Mouse (Mus musculus) heart, embryonic 14.5 days (tissue): ENCODE results near the gene Fam110c. TPM values are rescaled to one million over a fixed set of nuclear protein-coding genes. Genes with fewer than 3 reads are reported as not detected.

Source experiments
- ATAC-seq: fragments of 200-750 bp; cut with Nextera tagmentation; 2 replicates; pipeline ENCODE4 v1.8.0; 2017; ENCODE audit warnings: low read depth, moderate TSS enrichment; ENCODE audit not compliant: insufficient number of reproducible peaks, insufficient read depth, low FRiP score
- H3K27ac ChIP-seq, 2 experiments: fragments of 200-500 bp in 1 of 2; fragments of 300-500 bp in 1 of 2; sonication (generic) in 1 of 2; replicated peaks in 1 of 2; 2 replicates each; pipeline ENCODE4 v1.5.1; 2012 to 2014; ENCODE audit warnings: low read depth in 2 of 2, low read length in 2 of 2, control low read depth in 1 of 2, mild to moderate bottlenecking in 1 of 2, mixed read lengths in 1 of 2; ENCODE audit not compliant: control insufficient read depth in 1 of 2, insufficient read depth in 1 of 2
- H3K27me3 ChIP-seq: fragments of 300-500 bp; sonication (generic); 2 replicates; pipeline ENCODE4 v1.6.1; 2014; ENCODE audit warnings: mild to moderate bottlenecking, low read length, control low read depth; ENCODE audit not compliant: control insufficient read depth, insufficient read depth
- H3K36me3 ChIP-seq: fragments of 300-500 bp; sonication (generic); 2 replicates; pipeline ENCODE4 v1.6.1; 2014; ENCODE audit warnings: mild to moderate bottlenecking, control low read depth, low read length, mixed read lengths; ENCODE audit not compliant: control insufficient read depth, insufficient read depth
- H3K4me1 ChIP-seq, 2 experiments: fragments of 200-500 bp in 1 of 2; fragments of 300-500 bp in 1 of 2; sonication (generic) in 1 of 2; 2 replicates each; pipeline ENCODE4 v1.6.1; 2012 to 2014; ENCODE audit warnings: low read length in 2 of 2, control low read depth in 1 of 2, mixed read lengths in 1 of 2; ENCODE audit not compliant: control insufficient read depth in 2 of 2, insufficient read depth in 2 of 2
- H3K4me2 ChIP-seq: fragments of 300-500 bp; sonication (generic); 2 replicates; pipeline ENCODE4 v1.6.1; 2014; ENCODE audit warnings: mild to moderate bottlenecking, low read length
- H3K4me3 ChIP-seq, 2 experiments: fragments of 200-500 bp in 1 of 2; fragments of 300-500 bp in 1 of 2; sonication (generic) in 1 of 2; 2 replicates each; pipeline ENCODE4 v1.5.1; 2012 to 2014; ENCODE audit warnings: low read length in 2 of 2, mild to moderate bottlenecking in 2 of 2, control low read depth in 1 of 2, low read depth in 1 of 2, moderate library complexity in 1 of 2; ENCODE audit not compliant: control insufficient read depth in 1 of 2, insufficient read depth in 1 of 2
- H3K9ac ChIP-seq: fragments of 300-500 bp; sonication (generic); 2 replicates; pipeline ENCODE4 v1.6.1; 2014; ENCODE audit warnings: mild to moderate bottlenecking, low read length
- H3K9me3 ChIP-seq: fragments of 300-500 bp; sonication (generic); 2 replicates; pipeline ENCODE4 v1.6.1; 2016; ENCODE audit warnings: low read length, control low read depth; ENCODE audit not compliant: control insufficient read depth
- WGBS: fragments of 180-500 bp; shearing (Covaris S2); extraction: QIAGEN DNeasy Blood & Tissue Kit; methylation state at CpG from one replicate; pipeline ENCODE4 v1.1.7; 2014; 5-methylcytosine and 5-hydroxymethylcytosine counted together
- polyA plus RNA-seq: library from polyadenylated mRNA; unstranded; fragments of >200 nt; fragmentation: Nextera tagmentation; extraction: Ambion mirVana; gene quantifications from 2 replicates; pipeline ENCODE4 v1.2.1, GENCODE M21; 2014

The Fam110c gene
- polyA plus RNA-seq, 1 experiment from 2014 or later = 2.4 TPM

DNA sequence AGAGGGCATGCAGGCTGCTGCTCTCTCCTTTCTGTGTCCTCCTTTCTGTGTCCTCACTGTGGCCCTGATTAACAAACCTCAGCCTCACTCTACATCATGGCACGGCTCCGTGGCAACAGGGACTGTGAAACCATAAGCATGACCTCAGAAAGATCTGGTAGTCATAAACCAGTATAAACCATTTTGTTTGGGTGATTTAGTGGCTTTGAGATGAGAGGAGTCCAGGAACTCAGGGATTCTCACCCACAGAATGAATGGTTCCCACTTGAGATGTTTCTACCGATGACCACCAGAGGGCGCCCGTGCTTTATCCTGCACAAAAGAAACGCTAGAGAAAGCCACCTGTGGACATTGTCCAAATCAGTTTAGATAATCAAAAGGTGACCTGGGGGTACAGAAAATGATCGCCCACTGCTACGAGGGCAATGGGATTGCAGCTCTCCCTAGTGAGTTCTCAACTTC is 42.4 kb downstream of the Fam110c start:
- 16% methylated on average over 8 of the region's 8 CpGs for WGBS
- ATAC-seq = no peak
- H3K4me3 ChIP-seq = no peak overlapping the region
- H3K36me3 ChIP-seq = no peaks in the 10 kb centered on the region
- no peak overlapping the region for H3K4me2 ChIP-seq
- H3K9ac ChIP-seq = no peak overlapping the region
- no peak overlapping the region for H3K27ac ChIP-seq
- peaks cover 4 to 6% of the 10 kb centered on the region in 2 experiments for H3K4me1 ChIP-seq
- H3K27me3 ChIP-seq = no peaks in the 10 kb centered on the region
- H3K9me3 ChIP-seq = no peaks in the 10 kb centered on the region

DNA sequence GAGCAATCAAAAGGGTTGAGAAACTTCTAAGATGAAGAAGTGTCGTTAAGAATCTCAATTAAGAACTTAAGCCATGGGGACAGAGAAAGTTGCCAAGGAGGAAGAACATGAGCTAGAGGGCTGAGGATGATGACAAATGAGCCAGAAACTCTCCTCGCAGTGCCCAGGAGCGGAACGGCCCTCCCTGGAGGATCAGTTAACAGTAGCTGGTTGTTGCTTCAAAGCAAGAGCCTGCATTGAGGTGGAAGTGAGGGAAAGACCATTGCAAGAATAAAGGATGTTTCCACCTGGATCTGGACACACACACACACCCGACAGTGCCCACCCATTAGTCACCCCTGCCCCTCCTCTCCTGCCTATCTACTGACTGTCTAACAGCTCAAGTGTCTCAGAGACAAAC is 46.9 kb downstream of the Fam110c start:
- WGBS = 83% methylated on average over 5 of the region's 5 CpGs
- Histone ChIP-seq H3K4me1 (peaks cover 3 to 10% of the 10 kb centered on the region in 2 experiments; a peak in 3 of 4 replicates), H3K9ac (no peak overlapping the region), H3K36me3 (no peaks in the 10 kb centered on the region), H3K27me3 (no peaks in the 10 kb centered on the region), H3K27ac (no peak overlapping the region), H3K4me2 (no peak overlapping the region), H3K9me3 (no peaks in the 10 kb centered on the region), H3K4me3 (no peak overlapping the region)
- ATAC-seq = no peak

DNA sequence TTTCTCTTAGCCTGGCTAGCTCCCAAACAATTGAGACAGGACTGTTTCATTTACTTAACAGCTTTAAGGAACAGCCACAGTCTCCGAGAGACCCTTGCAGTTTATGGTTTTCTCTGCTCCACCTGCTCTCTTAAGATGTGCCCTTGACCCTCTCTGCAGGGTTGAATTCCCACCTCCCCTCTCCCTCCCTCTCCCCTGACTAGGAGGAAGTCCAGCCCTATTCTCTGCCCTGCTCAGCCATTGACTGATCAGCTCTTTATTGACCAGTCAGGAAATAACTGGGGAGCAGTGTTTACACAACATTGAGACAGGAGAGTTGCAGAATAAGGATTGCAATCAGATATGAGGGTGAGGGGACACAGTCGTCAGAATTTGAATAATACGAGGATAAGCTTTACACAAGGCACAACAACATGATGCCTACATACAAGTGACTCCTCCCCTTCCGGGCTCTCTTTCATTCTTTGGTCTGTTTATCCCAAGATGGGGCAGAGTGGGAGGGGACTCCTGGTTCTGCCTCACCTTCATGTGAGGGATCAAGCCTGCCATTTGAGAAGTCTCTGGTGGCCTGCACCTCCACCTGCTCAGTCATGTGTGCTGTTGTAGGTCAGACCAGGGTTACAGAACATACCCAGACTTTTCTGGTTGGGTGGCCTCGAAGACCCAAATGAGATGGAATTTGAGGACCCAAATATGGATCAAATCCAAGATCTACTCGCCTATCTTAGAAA is 49.4 kb downstream of the Fam110c start:
- Histone ChIP-seq H3K27ac (no peak overlapping the region), H3K9ac (no peak overlapping the region), H3K36me3 (no peaks in the 10 kb centered on the region), H3K9me3 (no peaks in the 10 kb centered on the region), H3K4me1 (peaks cover 3 to 10% of the 10 kb centered on the region in 2 experiments; a peak in 3 of 4 replicates), H3K27me3 (no peaks in the 10 kb centered on the region), H3K4me2 (no peak overlapping the region), H3K4me3 (no peak overlapping the region)
- no peak for ATAC-seq
- WGBS = 63% methylated on average over 6 of the region's 6 CpGs

DNA sequence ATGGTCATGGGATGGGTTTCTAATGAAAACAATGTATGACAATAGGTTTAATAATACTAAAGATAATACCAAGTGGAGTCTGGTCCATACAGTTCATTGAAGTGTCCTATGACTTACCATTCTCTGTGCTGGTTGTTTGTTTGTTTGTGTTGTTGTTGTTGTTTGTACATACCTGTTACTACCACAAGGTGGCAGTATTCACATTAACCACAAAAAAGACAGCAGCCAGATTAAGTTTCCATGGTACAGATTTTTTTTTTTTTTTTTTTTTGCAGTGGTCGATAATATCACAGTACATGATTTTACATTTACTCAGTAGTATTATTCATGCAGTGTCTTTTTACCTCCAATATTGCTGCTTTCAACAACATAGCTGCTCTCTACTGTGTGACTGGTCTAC is 52.4 kb downstream of the Fam110c start:
- Histone ChIP-seq H3K4me2 (no peak overlapping the region), H3K36me3 (no peaks in the 10 kb centered on the region), H3K27me3 (no peaks in the 10 kb centered on the region), H3K9ac (no peak overlapping the region), H3K4me1 (peaks cover 0 to 3% of the 10 kb centered on the region in 2 experiments; a peak in 2 of 4 replicates), H3K9me3 (no peaks in the 10 kb centered on the region), H3K4me3 (no peak overlapping the region), H3K27ac (no peak overlapping the region)
- WGBS = 18% methylated on average over 1 of the region's 1 CpGs
- no peak for ATAC-seq

DNA sequence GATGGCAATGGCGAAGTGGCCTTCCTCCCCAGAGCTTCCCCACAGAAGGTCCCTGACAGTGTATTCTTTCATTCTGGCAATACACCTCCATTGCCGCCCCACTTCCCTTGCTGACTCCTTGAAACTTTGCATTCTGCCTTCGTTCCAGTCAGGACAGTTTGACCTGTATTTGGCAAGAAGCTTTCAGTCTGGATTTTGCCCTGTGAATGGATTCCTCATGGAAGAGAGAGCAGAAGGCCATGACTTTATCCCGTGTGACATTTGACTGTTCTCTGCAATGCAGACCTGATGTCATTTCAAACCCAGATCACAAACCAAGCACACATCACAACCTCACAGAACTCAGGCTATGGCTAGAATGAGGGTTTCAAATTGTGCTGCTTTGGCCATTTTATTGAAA is 55.9 kb downstream of the Fam110c start:
- 79% methylated on average over 4 of the region's 4 CpGs for WGBS
- Histone ChIP-seq H3K9ac (no peak overlapping the region), H3K36me3 (no peaks in the 10 kb centered on the region), H3K4me3 (no peak overlapping the region), H3K27ac (no peak overlapping the region), H3K4me1 (no peaks in the 10 kb centered on the region; a peak in 1 of 4 replicates), H3K9me3 (no peaks in the 10 kb centered on the region), H3K4me2 (no peak overlapping the region), H3K27me3 (no peaks in the 10 kb centered on the region)
- no peak for ATAC-seq

Other genes starting within 250 kb of the Fam110c start
- gene Alkal2, start 189.5 kb upstream of the Fam110c start, polyA plus RNA-seq = 0.20 TPM in 1 of 2 replicates, not detected in the other
- gene Acp1, start 162.3 kb upstream of the Fam110c start, polyA plus RNA-seq = 120 TPM in 2 replicates
- 5.5 and 5.8 TPM in 2 replicates for gene Sh3yl1, start 162.2 kb upstream of the Fam110c start, polyA plus RNA-seq
- not detected in 2 replicates for gene Gm6993, start 166.9 kb downstream of the Fam110c start, polyA plus RNA-seq
- gene Lamb1, start 191.4 kb downstream of the Fam110c start, polyA plus RNA-seq = 96.3 and 101 TPM in 2 replicates